Mouse (Mus musculus): ENCODE measurements at regions not wholly inside any gene's neighbourhood (a gene's known extent, or its start where the extent isn't known, plus 50 kb on each side); places are given as distances from the start of the nearest gene placed in this dataset.

DNA sequence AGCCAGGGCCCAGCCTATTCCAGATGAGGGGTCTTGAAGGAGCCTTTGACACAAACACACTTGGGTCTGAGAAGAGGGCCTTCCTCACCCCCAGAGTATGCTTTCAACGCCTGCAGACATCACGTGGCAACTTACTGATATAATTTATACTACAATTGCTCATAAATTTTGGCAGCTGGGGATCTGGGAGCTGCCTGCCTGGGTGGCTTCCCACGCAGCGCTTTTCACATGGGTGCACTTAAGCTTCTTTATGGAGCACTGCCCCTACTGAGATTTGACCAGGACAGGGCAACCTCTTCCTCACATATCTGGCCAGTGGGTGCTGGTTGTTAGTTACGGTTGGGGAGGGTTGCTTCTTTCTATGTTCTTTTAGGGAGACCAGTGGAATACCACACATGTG lies 61.6 kb downstream of the Spesp1 start:
- POLR2A ChIA-PET = interaction anchor here (0.7 to 2.7 kb wide), 6 partner anchors 12 to 181 kb away, joined by 3 to 12 read pairs (median 4); partner anchors contain the start of gene Glce (in 2 of the 4)
- CTCF ChIA-PET = interaction anchor here in 2 of 4 experiments (0.5 to 0.6 kb wide), 2 partner anchors 64 to 261 kb away, joined by 3 to 5 read pairs; no protein-coding TSS in a partner anchor

DNA sequence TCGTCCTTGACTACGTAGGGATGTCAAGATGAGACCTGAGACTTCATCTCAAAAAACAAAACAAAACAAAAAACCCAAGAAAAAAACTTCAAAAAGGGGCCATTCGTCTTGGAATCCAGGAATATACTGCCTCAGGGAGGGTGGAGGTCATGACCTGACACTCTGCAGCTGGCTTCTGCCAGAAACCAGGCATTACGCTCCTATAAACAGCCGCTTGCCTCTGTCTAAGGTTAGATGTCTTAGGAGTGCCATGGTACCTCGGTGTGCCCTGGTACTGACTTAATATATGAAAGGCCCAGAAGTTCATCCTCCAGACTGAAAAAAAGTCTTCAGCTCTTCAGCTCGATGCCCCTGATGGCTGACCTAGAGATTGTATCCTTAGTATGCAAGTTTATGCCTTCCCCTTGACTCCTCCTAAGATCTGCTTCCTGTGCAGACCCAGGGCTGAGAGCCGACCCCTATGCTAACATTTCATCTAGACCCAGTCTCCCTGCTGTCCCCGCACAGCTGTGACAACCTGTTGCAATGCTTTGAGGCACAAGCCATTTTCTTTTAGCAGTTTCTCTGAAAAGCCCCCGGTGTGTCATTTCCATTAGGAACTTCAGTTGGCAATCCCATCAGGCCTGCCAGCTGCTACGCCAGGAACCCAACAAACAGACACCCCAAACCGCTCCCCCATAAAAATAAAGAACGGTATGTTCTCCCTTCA lies 66.7 kb downstream of the Spesp1 start:
- ChIA-PET CTCF (no interaction called here), POLR2A (interaction anchor here in 2 of 4 experiments (0.6 to 3.0 kb wide), 3 partner anchors 93 to 168 kb away, joined by 3 to 10 read pairs (median 4); partner anchors contain the start of gene Glce (in 2 of the 2))

DNA sequence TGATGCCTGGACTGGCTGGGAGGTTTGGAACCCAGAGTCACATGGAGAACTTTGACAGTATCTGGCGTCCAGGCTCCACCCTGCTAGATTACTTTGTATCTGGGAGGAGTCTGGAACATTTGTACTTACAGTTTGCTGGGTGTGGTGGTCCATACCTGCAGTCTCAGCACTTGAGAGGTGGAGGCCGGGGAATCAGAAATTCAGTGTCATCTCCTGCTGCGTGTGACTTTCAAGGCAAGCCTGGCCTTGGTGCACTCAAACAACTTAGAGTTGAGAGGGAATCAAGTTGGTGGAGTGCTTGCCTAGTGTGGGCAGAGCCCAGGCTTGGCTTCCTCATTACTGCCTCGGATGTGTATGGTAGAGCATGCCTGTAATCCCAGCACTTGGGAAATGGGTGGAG lies 67.5 kb downstream of the Spesp1 start:
- ChIA-PET CTCF (no interaction called here), POLR2A (interaction anchor here in 1 of 4 experiments (0.6 to 3.0 kb wide), 2 partner anchors 92 to 167 kb away, joined by 3 to 10 read pairs; partner anchors contain the start of gene Glce)

DNA sequence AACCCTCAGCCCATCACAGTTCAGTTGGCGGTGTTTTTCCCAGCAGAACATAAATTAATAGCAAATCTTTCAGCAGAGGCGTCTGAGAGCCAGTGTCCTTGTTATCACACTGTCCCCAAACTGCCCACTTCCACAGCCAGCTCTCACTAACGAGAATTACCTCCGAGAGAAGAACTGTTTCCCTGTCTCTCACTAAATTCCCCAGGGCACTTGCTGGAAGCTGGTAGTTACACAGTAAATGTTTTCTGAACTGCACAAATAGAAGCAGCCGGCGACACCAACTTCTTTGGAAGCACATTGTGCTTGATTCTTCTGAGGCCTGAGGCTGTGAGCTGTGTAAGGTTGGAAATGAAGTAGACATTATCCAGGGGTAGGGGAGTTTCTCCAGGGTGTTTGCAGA lies 69.4 kb downstream of the Spesp1 start:
- CTCF ChIA-PET = interaction anchor here in 1 of 4 experiments (0.7 kb wide), 1 partner anchor 24 kb away, joined by 3 read pairs; no protein-coding TSS in a partner anchor
- POLR2A ChIA-PET = interaction anchor here in 2 of 4 experiments (1.4 to 2.3 kb wide), 3 partner anchors 11 to 90 kb away, joined by 3 to 8 read pairs (median 3); partner anchors contain the start of gene Glce (in 2 of the 2)

DNA sequence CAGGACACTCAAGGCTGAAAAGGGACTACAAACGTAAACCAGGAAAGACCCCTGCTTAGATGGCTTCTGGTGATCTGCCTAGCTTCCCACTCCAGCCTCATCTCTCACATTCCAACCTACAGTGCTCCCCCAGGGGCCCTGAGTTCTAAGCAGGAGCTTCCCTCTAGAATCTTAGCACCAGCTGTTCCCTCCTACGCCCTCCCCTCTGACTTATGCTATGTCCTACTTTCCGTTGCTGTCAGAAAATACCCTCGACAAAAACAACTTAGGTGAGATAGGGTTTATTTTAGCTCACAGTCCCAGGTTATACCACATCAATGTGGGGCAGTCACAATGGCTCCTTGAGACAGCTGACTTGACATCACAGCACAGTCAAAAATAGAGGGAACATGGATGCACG lies 71.2 kb downstream of the Spesp1 start:
- POLR2A ChIA-PET = interaction anchor here in 2 of 4 experiments (0.6 to 0.7 kb wide), 2 partner anchors 88 to 225 kb away, joined by 3 to 8 read pairs; partner anchors contain the start of gene Glce (in 1 of the 2)
- CTCF ChIA-PET = interaction anchor here in 1 of 4 experiments (0.6 kb wide), 1 partner anchor 1015 kb away, joined by 5 read pairs; no protein-coding TSS in a partner anchor

GRCm38 (mm10) chr9:62208436-62208835 lies 73.6 kb downstream of the Spesp1 start:
- POLR2A ChIA-PET = interaction anchor here in 3 of 4 experiments (1.3 to 1.8 kb wide), 5 partner anchors 9 to 86 kb away, joined by 3 to 4 read pairs (median 4); partner anchors contain the start of gene Glce (in 1 of the 3)
- CTCF ChIA-PET = no interaction called here

- ChIA-PET CTCF (no interaction called here), POLR2A (no interaction called here)
Measured at GRCm38 (mm10) chr9:62205264-62205663, 76.7 kb downstream of the Spesp1 start.

- ChIA-PET CTCF (interaction anchor here in 1 of 4 experiments (0.7 kb wide), 1 partner anchor 238 kb away, joined by 3 read pairs; no protein-coding TSS in a partner anchor), POLR2A (interaction anchor here in 3 of 4 experiments (0.6 to 1.8 kb wide), 6 partner anchors 14 to 1950 kb away, joined by 3 to 5 read pairs (median 3); no protein-coding TSS in a partner anchor)
Measured at GRCm38 (mm10) chr9:62203556-62203955, 78.5 kb downstream of the Spesp1 start.

DNA sequence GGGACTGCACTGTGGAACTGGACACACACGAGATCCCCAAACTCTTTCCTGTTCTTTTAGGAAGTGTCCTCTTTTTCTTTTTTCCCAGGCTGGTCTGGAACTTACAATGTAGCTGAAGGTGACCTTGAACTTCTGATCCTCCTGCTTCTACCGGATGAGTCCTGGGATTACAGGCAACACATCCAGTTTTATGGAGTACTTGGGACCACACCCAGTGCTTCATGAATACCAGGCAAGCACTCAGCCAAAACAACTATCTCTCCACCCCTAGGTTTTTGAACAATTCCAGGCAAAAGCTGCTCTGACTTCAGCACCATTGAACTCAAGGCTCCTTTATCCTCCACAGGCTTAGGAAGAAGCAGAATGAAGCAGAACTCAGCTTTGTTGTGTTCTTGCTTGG lies 79.7 kb downstream of the Spesp1 start:
- POLR2A ChIA-PET = interaction anchor here (0.6 to 1.8 kb wide), 12 partner anchors 10 to 94 kb away, joined by 3 to 13 read pairs (median 4); partner anchors contain the start of gene Glce (in 3 of the 4)
- CTCF ChIA-PET = no interaction called here

GRCm38 (mm10) chr9:62197486-62197885 lies 75.0 kb upstream of the Glce start:
- CTCF ChIA-PET = interaction anchor here in 2 of 4 experiments (0.6 kb wide), 2 partner anchors 198 to 976 kb away, joined by 3 read pairs; no protein-coding TSS in a partner anchor
- POLR2A ChIA-PET = interaction anchor here (0.7 to 1.9 kb wide), 7 partner anchors 15 to 1417 kb away, joined by 3 to 8 read pairs (median 4); partner anchors contain the start of gene Glce (in 3 of the 4)

DNA sequence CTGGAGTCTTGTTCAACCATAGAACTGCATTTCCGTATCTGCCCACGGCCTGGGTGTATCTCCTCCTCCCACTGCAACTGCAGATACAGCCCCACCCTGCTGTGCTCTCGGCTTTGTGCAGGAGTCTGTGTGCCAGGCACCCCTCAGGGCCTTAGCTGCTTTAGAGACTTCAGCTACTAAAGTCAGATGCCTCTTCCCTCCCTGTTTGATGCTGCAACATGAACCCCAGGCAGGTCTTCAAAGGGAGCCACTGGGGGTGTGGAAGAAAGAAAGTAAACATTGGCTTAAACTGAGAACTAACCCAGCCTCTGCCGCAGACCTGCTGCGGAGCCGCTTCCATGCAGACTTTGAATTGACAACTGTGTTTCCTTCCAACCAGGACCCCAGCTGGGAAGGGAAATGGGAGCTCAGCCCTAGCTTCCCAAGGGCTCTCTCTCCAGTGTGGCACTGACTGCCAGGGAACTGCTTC lies 70.0 kb upstream of the Glce start:
- ChIA-PET CTCF (interaction anchor here in 2 of 4 experiments (0.7 to 1.0 kb wide), 2 partner anchors 52 to 142 kb away, joined by 3 read pairs; no protein-coding TSS in a partner anchor), POLR2A (interaction anchor here in 2 of 4 experiments (0.8 to 2.8 kb wide), 6 partner anchors 10 to 70 kb away, joined by 3 to 16 read pairs (median 4); partner anchors contain the start of gene Glce (in 2 of the 2))

GRCm38 (mm10) chr9:62190474-62190873 lies 68.0 kb upstream of the Glce start:
- CTCF ChIA-PET = interaction anchor here in 1 of 4 experiments (1.2 kb wide), 1 partner anchor 150 kb away, joined by 3 read pairs; no protein-coding TSS in a partner anchor
- POLR2A ChIA-PET = interaction anchor here in 1 of 4 experiments (1.2 kb wide), 1 partner anchor 12 kb away, joined by 3 read pairs; no protein-coding TSS in a partner anchor

- ChIA-PET POLR2A (interaction anchor here in 1 of 4 experiments (0.7 kb wide), 1 partner anchor 11 kb away, joined by 3 read pairs; no protein-coding TSS in a partner anchor), CTCF (no interaction called here)
Measured at GRCm38 (mm10) chr9:62188835-62189234, 66.4 kb upstream of the Glce start.

GRCm38 (mm10) chr9:62188379-62188778 lies 65.9 kb upstream of the Glce start:
- POLR2A ChIA-PET = interaction anchor here in 1 of 4 experiments (0.7 kb wide), 1 partner anchor 11 kb away, joined by 3 read pairs; no protein-coding TSS in a partner anchor
- CTCF ChIA-PET = no interaction called here

DNA sequence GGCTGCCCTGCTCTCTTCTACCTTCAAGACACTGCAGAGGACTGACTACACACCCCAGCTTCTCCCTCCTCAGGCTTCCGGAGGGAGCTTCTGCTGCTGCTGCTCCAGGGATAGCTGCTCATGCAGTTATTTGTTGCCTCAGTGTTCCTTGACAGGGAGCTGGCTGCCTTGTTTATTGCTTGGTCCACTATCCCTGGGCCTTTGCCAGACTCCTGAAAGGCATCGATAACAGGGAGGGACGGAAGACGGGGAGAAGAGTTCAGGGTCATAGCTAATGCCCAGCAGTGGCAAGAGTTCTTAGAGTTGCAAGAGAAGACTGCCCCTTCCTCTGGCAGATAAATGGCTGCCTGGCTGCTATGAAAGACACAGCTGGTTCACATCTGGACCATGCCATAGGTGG lies 64.4 kb upstream of the Glce start:
- ChIA-PET POLR2A (interaction anchor here in 2 of 4 experiments (1.2 to 1.5 kb wide), 2 partner anchors 64 kb away, joined by 3 to 6 read pairs; partner anchors contain the start of gene Glce (in 2 of the 2)), CTCF (interaction anchor here in 3 of 4 experiments (0.6 to 1.2 kb wide), 5 partner anchors 57 to 756 kb away, joined by 3 to 14 read pairs (median 3); partner anchors contain the start of gene Kif23 (in 1 of the 3))

- ChIA-PET CTCF (no interaction called here), POLR2A (interaction anchor here in 1 of 4 experiments (0.8 kb wide), 1 partner anchor 64 kb away, joined by 3 read pairs; no protein-coding TSS in a partner anchor)
Measured at GRCm38 (mm10) chr9:62185516-62186280, 63.2 kb upstream of the Glce start.

GRCm38 (mm10) chr9:62181182-62181830 lies 58.9 kb upstream of the Glce start:
- POLR2A ChIA-PET = interaction anchor here in 3 of 4 experiments (0.6 to 5.9 kb wide), 7 partner anchors 13 to 1147 kb away, joined by 3 to 33 read pairs (median 6); partner anchors contain the start of gene Glce (in 3 of the 3)
- CTCF ChIA-PET = interaction anchor here in 1 of 4 experiments (0.6 kb wide), 1 partner anchor 165 kb away, joined by 3 read pairs; no protein-coding TSS in a partner anchor

Data from embryonic stem cell, embryonic (primary cell).